In the genomic region with DNA sequence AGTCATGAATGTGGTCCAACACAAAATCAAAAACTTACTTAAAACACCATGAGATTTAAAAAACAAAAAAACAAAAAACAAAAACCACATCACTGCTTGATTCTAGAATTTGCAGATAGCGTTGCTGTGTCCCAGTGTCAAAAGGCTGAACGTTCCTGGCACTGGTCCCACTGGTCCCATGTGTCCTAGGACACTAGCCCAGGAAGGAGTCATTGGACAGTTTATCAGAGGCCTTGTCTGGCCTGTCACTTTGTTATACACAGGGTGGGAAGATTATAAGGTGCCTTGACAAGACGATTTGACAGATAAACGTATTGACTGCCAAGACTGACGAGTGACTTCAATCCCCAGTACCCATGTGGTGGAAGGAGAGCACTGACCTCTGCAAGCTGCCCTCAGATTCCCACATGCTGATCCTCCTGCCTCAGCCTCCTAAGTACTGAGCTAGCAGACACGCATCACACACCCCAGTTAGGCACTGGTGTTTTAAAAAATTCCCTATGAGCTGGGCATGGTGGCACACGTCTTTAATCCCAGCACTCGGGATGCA, we compare ENCODE assay signal across 40 mouse cellular contexts. TPM values are rescaled to one million over a fixed set of nuclear protein-coding genes. Genes with fewer than 3 reads are reported as not detected.
DNase-seq lines count a peak whose midpoint lies in the region; TF ChIP-seq lines count a peak whose summit lies in the region.
"Had no signal": no experiment of that assay in that cellular context is flagged by ENCODE, and none has a peak within 500 bp of the region (broad histone marks: within the 10 kb centered on the region; RNA-seq: fewer than 3 reads in every experiment).

No protein-coding gene starts in this region.

- intact Hi-C loops in heart, postnatal 36 days (cut with DNase I): no loop called here

- H3K27ac ChIP-seq in heart, embryonic 10.5 days: no peak overlapping the region
- H3K27ac ChIP-seq: forebrain, embryonic 13.5 days; hindbrain, embryonic 13.5 days; kidney, postnatal 0 days; liver, embryonic 12.5 days had no signal

- DNase-seq in adrenal gland, adult 2 months: peak; percentile 47
- no peak for DNase-seq in adrenal gland, postnatal 4 days (ENCODE audit: low spot score in 2 of 2)
- peak; percentile 96 for DNase-seq in heart, adult 11 months
- no peak for DNase-seq in heart, embryonic 10.5 days (ENCODE audit: low spot score)
- DNase-seq in heart, postnatal 36 days: peak; percentile 52 to 59
- DNase-seq in ovary, postnatal 10 days (ENCODE audit: low spot score): no peak
- DNase-seq: cerebellum, adult 11 months; cerebellum, adult 9-10 months; cerebellum, postnatal 36 days; kidney, adult 8-10 months; kidney, postnatal 4 days; left cerebral cortex, postnatal 4 days; liver, postnatal 0 days; lung, postnatal 4 days; midbrain, embryonic 14.5 days; retina, postnatal 1 day; right cerebral cortex, postnatal 25 days; thymus, postnatal 14 days had no signal

- no peak for TF ChIP-seq CTCF in E14TG2a.4 (conservative IDR thresholded peaks at IDR 0.05; ENCODE audit: low read length)

- 79% methylated on average over 8 of the region's 8 CpGs for WGBS in heart, embryonic 10.5 days

- H3K36me3 ChIP-seq in heart, embryonic 10.5 days: no peaks in the 10 kb centered on the region
- peaks cover 54% of the 10 kb centered on the region for H3K36me3 ChIP-seq in E14TG2a.4 (ENCODE audit: insufficient read depth, low read length)
- H3K36me3 ChIP-seq: G1E; hindbrain, embryonic 13.5 days; liver, embryonic 12.5 days had no signal

- no peaks in the 10 kb centered on the region for H3K9me3 ChIP-seq in heart, embryonic 10.5 days
- no peaks in the 10 kb centered on the region for H3K9me3 ChIP-seq in E14TG2a.4 (ENCODE audit: low read length)
- H3K9me3 ChIP-seq: forebrain, embryonic 13.5 days; G1E; hindbrain, embryonic 13.5 days; liver, embryonic 12.5 days; megakaryocyte, embryonic 14.5 days had no signal

- no peaks in the 10 kb centered on the region for H3K4me1 ChIP-seq in heart, embryonic 10.5 days
- peaks cover 63% of the 10 kb centered on the region for H3K4me1 ChIP-seq in E14TG2a.4 (replicated peaks; ENCODE audit: low read depth, low read length)
- H3K4me1 ChIP-seq: forebrain, embryonic 13.5 days; hindbrain, embryonic 13.5 days; liver, embryonic 12.5 days had no signal

- no peak overlapping the region for H3K4me3 ChIP-seq in heart, embryonic 10.5 days
- peak overlapping the region; percentile 80 for H3K4me3 ChIP-seq in E14TG2a.4 (replicated peaks; ENCODE audit: low read length)
- H3K4me3 ChIP-seq: forebrain, embryonic 13.5 days; hindbrain, embryonic 13.5 days; liver, embryonic 12.5 days; megakaryocyte, embryonic 14.5 days had no signal

- H3K27me3 ChIP-seq in heart, embryonic 10.5 days (ENCODE audit: insufficient read depth, poor library complexity, severe bottlenecking): no peaks in the 10 kb centered on the region
- no peaks in the 10 kb centered on the region for H3K27me3 ChIP-seq in E14TG2a.4 (ENCODE audit: insufficient read depth, low read length)
- H3K27me3 ChIP-seq: CH12.LX; forebrain, embryonic 13.5 days; hindbrain, embryonic 13.5 days; liver, embryonic 12.5 days had no signal

RNA-seq across cellular contexts. Expression of a gene that starts 12.3 kb away (rescaled TPM):
- total RNA-seq in adrenal gland, adult 2 months (2021): 10 to 100 TPM in 1 of 2 experiments, 1 to 10 TPM in 1; 8.0 to 18.5 TPM
- polyA plus RNA-seq in adrenal gland, adult 2 months (2012; rRNA removed): 0.34 and 0.39 TPM in 2 replicates
- 1 to 10 TPM; 3.8 to 3.9 TPM for total RNA-seq in adrenal gland, postnatal 4 days (2021)
- 0.68 and 1.3 TPM in 2 replicates for polyA plus RNA-seq in heart, embryonic 10.5 days (2016; fragmentation: Nextera tagmentation; extraction: Ambion mirVana)
- 100 to 1,000 TPM; 213 to 241 TPM for total RNA-seq in heart, postnatal 36 days (2021)
- total RNA-seq: monocyte, adult 5-6 weeks had no signal
- polyA plus RNA-seq: G1E had no signal

RNA-seq across cellular contexts. Expression of a gene that starts 17.7 kb away (rescaled TPM):
- total RNA-seq in adrenal gland, adult 2 months (2021): not detected
- not detected in 2 replicates for polyA plus RNA-seq in adrenal gland, adult 2 months (2012; rRNA removed)
- total RNA-seq in adrenal gland, postnatal 4 days (2021): under 1 TPM in 1 of 2 experiments, not detected in 1; 0.17 TPM
- 0.51 and 1.3 TPM in 2 replicates for polyA plus RNA-seq in heart, embryonic 10.5 days (2016; fragmentation: Nextera tagmentation; extraction: Ambion mirVana)
- total RNA-seq in heart, postnatal 36 days (2021): not detected
- total RNA-seq: CH12.LX; monocyte, adult 5-6 weeks had no signal
- polyA plus RNA-seq: C2C12; embryonic facial prominence, embryonic 11.5 days; forebrain, embryonic 13.5 days; G1E; heart, embryonic 16.5 days; intestine, embryonic 16.5 days; kidney, postnatal 0 days; liver, embryonic 12.5 days; liver, postnatal 0 days; lung, embryonic 16.5 days; midbrain, embryonic 14.5 days; stomach, embryonic 16.5 days; urinary bladder, adult 2 months had no signal

RNA-seq across cellular contexts. Expression of a gene that starts 26.7 kb away (rescaled TPM):
- total RNA-seq in adrenal gland, adult 2 months (2021): 1 to 10 TPM; 3.9 to 4.7 TPM
- 8.7 and 8.8 TPM in 2 replicates for polyA plus RNA-seq in adrenal gland, adult 2 months (2012; rRNA removed)
- total RNA-seq in adrenal gland, postnatal 4 days (2021): 1 to 10 TPM; 2.1 to 7.6 TPM
- polyA plus RNA-seq in heart, embryonic 10.5 days (2016; fragmentation: Nextera tagmentation; extraction: Ambion mirVana): 0.15 TPM in 1 of 2 replicates, not detected in the other
- 1 to 10 TPM; 2.3 to 4.3 TPM for total RNA-seq in heart, postnatal 36 days (2021)
- total RNA-seq: CH12.LX; monocyte, adult 5-6 weeks had no signal
- polyA plus RNA-seq: C2C12; forebrain, embryonic 13.5 days; G1E; hindbrain, embryonic 13.5 days; midbrain, embryonic 14.5 days; neural tube, embryonic 14.5 days had no signal

RNA-seq across cellular contexts. Expression of a gene that starts 47.0 kb away (rescaled TPM):
- not detected for total RNA-seq in adrenal gland, adult 2 months (2021)
- polyA plus RNA-seq in adrenal gland, adult 2 months (2012; rRNA removed): not detected in 2 replicates
- total RNA-seq in adrenal gland, postnatal 4 days (2021): not detected
- not detected in 2 replicates for polyA plus RNA-seq in heart, embryonic 10.5 days (2016; fragmentation: Nextera tagmentation; extraction: Ambion mirVana)
- not detected for total RNA-seq in heart, postnatal 36 days (2021)
- total RNA-seq: CH12.LX; G1E; layer of hippocampus, adult 8-10 months; layer of hippocampus, postnatal 25 days; left cerebral cortex, adult 8-10 months; left cerebral cortex, postnatal 4 days; monocyte, adult 5-6 weeks had no signal
- polyA plus RNA-seq: C2C12; embryonic facial prominence, embryonic 11.5 days; forebrain, embryonic 13.5 days; G1E; gonadal fat pad, adult 2 months; heart, embryonic 16.5 days; hindbrain, embryonic 13.5 days; intestine, embryonic 16.5 days; kidney, postnatal 0 days; limb, embryonic 14.5 days; liver, embryonic 12.5 days; liver, postnatal 0 days; lung, embryonic 16.5 days; midbrain, embryonic 14.5 days; neural tube, embryonic 14.5 days; stomach, embryonic 16.5 days; urinary bladder, adult 2 months had no signal

RNA-seq across cellular contexts. Expression of a gene that starts 55.4 kb away (rescaled TPM):
- total RNA-seq in adrenal gland, adult 2 months (2021): 1 to 10 TPM in 1 of 2 experiments, under 1 TPM in 1; 0.86 to 2.1 TPM
- 0.26 TPM in 1 of 2 replicates, not detected in the other for polyA plus RNA-seq in adrenal gland, adult 2 months (2012; rRNA removed)
- total RNA-seq in adrenal gland, postnatal 4 days (2021): 10 to 100 TPM; 17.6 to 44.5 TPM
- 0.40 TPM in 1 of 2 replicates, not detected in the other for polyA plus RNA-seq in heart, embryonic 10.5 days (2016; fragmentation: Nextera tagmentation; extraction: Ambion mirVana)
- under 1 TPM; 0.75 to 0.84 TPM for total RNA-seq in heart, postnatal 36 days (2021)
- total RNA-seq: layer of hippocampus, adult 8-10 months; left cerebral cortex, adult 8-10 months had no signal
- polyA plus RNA-seq: C2C12; forebrain, embryonic 13.5 days; G1E; urinary bladder, adult 2 months had no signal

Comparison
In these comparisons a context has a peak if more than half of its experiments do, and no peak if none do; other contexts are left out.
1. DNase-seq: peak in adrenal gland, adult 2 months (single experiment), heart, adult 11 months (single experiment) and heart, postnatal 36 days (2 of 2); none in adrenal gland, postnatal 4 days (0 of 2), heart, embryonic 10.5 days (single experiment) and ovary, postnatal 10 days (single experiment).
2. RNA of a gene that starts 12.3 kb away (total RNA-seq): 213 to 241 TPM in heart, postnatal 36 days; 8.0 to 18.5 TPM in adrenal gland, adult 2 months and 3.8 to 3.9 TPM in adrenal gland, postnatal 4 days; every median in the first group is over 10 times any median in the second.